Mouse (Mus musculus) layer of hippocampus, adult 9-10 months (tissue): Measurements from ENCODE around the gene Cwc25.

Experiments used
- DNase-seq: peaks from one replicate; pipeline ENCODE4 v3.0.0; 2022; ENCODE audit warnings: low spot score

Gene Cwc25

DNA sequence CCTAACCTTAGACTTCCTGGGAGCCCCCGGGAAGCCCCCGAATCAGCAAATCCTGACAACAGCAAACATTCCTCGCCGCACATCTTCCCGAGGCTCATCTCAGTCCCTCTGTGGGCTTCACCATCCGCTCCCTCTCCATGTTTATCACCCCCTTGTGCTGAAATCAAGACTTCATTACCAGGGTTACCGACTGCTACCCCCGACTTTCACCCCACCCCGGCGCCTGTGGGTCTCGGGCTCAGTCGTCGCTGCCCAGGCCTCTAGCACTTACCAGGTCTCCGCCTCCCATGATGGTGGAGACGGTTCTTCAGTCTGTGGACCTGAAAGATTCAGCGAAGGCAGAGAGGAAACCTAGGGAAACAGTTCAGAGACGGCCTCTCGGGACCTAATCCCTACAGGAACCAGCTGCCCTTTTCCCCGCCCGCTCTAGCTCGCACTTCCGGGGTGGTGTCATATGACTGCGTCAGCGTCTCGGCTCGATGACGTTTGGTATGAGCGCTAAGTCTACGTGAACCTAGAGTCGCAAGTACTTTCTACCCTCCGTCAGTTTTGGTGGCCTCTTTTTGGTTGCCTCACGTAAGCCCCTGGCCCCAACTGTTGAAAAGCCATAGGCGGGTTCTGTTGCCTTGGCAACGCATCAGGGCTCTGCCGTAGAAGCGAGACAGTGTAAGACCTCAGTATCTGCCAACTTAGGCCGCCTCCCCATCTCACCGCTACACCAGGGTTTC is at the start of gene Cwc25:
Cwc25 (minus strand) TSS at position 403 of the 728 bp plus-strand sequence.
- peak; percentile 95 for DNase-seq

DNA sequence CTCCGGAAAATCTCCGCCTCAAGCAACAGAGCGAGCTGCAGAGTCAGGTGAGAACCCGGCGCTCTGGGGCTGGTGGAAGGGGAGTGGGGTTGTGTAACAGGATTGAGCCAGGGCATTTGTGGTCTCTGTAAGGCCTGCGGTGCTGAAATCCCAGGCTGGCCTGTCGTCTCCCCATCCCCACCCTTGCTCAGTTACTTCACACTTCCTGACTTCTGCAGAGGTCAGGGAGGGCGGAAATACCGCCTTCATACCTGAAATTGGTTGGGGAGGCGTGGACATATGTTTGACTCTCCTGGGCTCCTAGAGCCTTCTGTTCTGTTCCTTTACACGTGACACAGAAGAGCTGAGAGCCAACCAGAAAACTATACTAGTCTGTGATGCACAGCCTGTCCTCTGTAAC is 49.4 kb upstream of the Cwc25 start:
- no peak for DNase-seq

DNA sequence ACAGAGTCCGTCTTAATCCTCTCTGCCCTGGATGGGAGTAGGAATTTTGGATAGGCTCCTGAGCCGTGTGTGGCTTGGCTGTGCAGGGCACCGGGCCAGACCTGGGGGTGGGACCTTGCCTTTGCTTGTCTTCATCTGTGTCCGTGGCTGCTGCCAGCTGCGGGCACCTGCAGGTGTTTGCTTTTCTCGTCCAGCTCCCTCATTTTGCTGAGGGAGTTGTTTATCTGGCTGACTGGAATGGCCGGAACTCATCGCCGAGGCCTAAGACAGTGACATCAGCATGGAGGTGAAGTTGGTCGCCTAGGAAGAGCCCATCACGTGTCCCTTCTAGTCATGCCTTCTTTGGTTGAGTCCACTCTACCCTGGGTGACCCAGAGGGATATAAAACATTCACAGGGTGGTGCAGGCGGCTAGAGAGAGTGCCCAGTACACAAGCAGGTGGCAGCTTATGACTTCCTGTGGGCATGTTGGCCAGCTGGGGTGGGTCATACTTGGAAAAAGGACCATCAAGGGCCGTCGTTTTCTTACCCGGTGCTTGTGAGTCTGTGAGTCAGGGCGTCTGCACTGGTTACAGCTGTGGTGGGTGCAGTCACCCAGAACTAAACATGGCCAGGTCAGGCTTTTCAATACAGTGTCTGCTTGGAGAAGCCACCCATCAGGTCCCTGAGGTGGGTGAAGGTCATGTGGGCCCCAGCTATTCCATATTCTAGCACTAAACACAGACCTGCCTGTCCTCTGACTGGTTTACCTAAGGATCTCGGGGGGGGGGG is 47.6 kb upstream of the Cwc25 start:
- no peak for DNase-seq

DNA sequence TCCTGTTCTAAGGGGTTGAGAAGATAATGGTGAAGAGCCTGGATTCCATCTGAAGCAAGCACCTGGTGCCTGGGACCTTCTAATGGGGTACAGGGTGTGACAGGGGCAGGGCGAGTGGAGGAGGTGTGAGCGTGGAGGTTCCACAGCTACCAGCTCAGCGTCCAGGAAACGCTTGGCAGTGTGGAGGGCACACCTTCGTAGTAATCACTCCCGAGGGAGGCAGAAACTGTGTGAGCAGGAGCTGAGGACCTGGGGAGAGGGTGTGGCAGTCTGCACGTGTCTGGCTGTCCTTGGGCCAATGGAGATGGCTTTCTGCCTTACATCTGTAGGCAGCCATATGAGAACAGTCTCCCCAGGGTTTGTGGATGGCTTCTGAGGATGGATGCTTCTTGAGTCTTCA is 46.7 kb upstream of the Cwc25 start:
- no peak for DNase-seq

DNA sequence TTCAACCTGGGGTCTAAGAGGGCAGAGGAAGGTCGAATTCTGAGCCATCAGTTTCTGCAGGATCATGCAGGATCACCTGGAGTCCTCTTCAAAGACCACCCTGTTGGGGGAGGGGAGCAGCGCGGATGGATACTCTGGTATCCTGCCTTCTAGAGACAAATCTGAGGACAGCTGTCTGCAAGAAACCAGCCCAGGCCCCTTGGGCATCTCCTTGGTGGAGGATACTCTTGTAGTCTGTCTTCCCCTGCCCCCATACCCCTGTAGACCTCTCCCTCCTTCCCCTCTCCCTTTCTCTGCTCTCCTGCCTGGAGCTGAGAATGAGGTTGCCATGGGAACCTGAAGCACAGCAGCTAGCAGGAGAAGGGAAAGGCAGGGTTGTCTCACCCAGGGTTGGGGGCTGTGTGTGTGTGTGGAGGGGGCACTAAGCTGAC is 46.1 kb upstream of the Cwc25 start:
- no peak for DNase-seq

DNA sequence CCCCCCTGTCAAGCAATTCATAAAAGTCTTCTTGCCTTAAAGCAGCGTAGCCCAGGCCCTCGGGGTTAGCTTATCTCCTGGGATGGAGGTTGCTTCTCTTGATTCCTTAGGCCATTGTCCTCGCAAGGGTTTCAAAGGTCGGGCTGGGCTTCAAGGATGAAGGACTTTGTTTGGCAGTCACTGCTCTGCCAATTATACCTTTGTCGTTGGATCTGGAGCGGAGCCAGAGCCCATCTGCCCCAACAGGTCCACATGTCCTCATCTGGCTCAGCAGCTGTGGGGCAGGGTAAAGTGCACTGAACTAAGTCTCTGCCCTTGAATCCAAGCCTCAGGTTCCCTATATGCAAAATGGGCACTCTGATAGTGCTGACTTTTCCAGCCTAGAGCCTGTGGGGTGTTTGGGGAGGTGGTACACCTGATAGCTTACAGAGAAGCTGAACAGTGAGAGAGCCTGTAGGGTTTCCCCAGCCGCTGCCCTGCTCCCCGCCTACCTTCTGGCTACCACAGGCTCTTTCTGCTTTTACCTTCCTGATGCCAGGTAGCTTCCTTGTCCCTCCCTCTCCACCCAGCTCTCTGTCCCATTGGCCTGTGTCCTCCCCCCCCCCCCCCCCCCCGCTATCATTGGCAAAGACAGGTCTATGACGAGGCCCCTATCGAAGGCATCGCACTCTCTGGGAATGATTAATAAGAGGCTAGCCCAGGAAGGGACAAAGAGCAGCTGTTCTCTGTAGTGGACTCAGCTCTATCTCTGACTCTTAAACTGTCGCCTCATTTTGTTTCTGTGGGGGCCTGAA is 45.4 kb upstream of the Cwc25 start:
- no peak for DNase-seq

DNA sequence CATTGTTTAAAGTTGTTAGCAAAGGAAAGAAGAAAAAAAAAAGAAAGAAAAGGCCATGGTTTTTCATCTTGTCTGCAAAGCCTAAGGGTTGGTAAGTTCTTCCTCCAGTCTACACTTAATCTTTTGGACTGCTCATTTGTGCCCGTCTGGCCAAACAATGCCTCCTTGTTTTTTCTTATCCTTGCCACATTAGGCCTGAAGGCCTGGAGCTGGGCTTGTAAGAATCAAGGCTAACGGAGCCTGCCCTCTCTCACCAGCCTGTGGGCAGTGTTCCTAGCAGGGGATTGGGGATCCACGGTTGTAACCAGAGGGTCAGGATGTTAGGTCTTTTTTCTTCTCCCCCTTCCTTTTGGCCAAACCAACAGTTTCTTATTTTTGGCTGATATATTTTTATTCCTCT is 44.6 kb upstream of the Cwc25 start:
- no peak for DNase-seq

DNA sequence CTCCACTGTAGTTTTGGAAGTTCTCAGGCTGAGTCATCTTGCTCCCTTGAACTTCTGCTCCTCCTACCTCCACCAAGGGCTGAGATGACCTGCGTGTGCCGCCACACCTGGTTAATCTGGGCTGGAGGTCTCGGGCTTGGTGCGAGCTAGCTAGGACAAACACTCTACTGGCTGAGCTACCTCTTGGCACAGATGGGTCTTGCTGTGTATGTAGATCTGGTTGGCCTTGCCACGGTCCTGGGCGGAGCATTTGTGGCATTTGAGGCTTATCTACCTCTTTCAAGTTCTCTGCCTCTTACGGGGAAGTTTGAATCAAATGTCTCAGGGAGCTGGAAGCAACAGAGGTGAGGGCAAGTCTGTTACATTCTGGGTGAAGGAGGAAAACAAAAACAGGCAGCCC is 44.0 kb upstream of the Cwc25 start:
- no peak for DNase-seq

DNA sequence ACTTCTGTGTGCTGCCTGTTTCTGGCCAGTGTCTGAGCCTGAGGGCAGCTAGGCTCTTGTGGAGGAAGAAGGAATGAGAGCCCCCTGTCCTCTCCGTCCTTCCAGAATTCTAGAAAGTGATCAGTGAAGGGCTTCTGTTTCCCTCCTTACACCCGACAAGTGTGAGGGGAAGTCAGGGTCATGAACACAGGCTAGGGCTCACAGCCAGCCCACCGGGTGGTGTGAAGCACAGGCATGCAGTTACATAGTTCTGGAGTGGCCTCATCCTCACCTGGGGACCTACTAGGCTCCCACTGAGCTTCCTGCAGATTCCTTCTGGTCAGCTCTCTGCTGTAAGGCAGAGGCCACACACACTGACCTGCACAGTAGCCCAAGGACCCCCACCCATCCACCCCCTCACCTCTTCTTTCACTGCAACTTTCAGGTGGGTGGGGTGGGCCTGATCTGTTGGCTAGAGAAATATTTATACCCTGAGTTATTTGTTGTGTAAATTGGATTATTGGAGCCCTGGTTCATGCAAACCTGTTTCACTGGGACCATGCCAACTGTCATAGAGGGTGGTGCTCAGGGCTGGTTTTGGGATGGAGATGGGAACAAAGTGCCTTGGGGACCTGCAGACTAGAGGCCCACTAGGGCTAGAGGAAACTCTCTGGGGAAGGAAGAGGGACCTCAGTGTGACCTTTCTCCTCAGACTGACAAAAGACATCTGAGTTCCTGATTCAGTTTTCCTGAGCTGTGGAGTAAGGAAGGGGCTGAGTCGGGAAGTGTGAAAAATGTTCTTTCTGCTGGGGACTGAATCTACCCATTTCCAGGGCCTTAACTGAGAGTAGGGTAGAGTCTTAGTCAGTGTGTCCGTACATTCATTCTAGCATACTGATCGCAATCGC is 43.1 kb upstream of the Cwc25 start:
- no peak for DNase-seq

DNA sequence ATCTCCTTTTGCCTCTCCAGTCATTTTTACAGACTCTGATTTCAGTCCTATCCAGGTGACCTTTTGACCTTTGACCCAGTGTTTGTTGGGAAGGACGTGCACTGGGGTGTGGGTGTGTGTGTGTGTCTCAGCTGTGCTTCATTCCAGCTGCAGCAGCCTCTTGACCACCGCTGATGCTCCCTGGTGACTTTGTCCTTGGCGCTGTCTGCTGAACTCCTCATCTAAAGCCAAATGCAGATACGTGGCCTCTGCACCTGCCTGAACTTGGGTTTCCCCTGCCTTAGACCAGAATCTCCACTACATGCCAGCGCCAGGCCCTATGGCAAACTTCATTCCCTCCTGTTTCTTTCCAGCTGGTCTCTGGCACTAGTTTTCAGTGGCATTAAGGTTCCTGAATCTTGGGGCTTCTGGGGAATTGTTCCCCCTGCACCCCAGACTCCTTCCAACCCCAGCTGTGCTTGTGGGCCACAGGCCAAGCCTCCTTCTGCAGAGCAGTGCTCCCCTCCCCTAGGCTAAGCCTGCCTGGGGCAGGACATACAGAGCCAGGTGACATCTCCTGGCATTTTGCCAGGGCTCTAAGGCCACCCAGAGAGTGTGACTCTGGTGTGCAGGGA is 42.4 kb upstream of the Cwc25 start:
- DNase-seq: no peak

DNA sequence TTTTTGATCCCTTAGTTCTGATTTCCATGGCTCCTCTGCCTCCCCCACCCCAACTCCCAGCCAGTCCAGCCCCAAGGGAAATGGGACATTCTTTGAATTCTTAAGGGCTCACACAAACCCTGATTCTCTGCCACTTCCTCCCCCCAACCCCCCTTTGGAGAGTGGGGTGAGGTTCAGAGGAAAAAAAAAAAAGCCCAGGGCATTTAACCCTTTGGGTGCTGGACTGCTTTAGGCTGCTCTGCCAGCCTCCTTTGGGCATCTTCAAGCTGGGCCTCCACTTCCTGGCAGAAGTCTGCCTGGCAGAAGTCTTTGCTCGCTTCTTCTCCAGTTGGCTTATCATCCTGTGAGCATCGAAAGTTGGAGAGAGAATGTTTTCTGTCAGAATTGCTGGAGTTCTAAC is 41.7 kb upstream of the Cwc25 start:
- DNase-seq: no peak

DNA sequence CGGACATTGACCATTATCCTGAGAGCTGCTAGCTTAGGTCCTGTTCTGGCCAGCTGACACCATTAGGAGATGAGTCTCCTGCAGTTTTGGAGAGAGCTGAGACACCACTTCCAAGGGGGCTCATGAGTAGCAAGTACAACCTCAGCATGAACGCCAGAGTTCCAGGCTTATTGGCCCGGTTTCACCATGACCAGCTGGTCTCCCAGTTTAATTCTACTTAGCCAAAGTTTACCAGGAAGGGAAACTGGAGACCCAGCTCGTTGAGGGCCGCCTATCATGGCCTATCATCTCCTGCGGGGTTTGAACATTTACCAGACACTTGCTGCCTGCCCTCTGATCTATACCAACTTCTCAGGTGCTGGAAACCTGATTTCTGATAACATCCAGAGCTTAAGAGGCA is 41.3 kb upstream of the Cwc25 start:
- DNase-seq: no peak

DNA sequence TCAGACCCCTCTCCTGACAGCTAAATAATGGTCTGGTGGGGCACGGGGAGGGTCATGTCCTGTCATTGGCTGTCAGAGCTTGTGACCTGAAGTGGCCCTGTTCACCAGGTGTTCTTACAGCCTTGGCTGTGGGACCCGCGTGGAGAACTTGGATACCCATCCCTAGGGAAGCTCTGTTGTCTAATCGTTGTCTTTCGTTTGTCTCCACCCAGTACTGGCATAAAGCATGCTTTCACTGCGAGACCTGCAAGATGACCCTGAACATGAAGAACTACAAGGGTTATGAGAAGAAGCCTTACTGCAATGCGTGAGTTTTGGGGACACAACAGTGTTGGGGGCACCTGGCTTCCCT is 40.2 kb upstream of the Cwc25 start:
- DNase-seq: no peak

DNA sequence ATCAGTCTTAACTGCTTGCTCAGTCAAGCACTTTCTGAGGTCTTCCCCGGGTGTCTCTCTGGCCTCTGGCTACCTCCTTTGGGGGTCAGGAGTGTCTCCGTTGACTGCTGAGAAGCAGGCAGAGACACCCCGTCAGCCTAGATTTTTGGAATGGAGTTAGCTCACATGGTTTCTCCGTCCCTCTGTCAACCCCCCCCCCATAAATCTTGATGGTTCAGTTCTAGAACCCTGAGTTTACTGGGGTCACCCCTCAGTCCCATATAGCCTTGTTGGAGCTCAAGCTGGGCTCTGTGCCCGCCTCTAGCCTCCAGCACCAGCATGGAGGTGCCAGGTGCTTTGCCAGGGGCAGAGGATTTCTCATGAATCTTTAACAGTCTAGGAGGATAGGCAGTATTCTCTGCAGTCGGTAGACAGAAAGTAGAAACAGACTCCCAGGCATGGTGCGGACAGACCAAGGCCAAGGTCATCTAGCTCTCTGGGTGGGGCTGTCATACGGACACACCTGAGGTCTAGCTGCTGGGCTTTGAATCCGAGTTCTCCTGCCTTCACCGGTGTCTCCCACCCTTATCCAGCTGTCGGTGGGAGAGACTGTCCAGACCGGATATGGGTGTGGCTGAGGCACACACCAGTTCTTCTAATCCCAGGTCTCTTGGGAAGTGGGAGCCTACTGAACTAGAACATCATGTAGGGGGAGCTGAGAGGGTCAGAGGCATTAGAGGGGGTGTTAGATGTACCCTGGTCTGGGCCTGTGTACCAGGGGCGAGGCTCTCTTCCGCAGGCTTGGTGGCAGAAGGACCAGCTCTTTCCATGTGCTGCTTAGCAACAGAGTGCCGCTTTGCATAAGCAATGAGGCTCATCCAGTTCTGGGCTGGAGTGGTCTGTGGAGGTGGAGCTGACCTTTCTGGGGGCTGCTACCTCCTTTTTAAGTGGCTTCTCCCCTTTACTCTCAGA is 39.6 kb upstream of the Cwc25 start:
- DNase-seq: no peak

DNA sequence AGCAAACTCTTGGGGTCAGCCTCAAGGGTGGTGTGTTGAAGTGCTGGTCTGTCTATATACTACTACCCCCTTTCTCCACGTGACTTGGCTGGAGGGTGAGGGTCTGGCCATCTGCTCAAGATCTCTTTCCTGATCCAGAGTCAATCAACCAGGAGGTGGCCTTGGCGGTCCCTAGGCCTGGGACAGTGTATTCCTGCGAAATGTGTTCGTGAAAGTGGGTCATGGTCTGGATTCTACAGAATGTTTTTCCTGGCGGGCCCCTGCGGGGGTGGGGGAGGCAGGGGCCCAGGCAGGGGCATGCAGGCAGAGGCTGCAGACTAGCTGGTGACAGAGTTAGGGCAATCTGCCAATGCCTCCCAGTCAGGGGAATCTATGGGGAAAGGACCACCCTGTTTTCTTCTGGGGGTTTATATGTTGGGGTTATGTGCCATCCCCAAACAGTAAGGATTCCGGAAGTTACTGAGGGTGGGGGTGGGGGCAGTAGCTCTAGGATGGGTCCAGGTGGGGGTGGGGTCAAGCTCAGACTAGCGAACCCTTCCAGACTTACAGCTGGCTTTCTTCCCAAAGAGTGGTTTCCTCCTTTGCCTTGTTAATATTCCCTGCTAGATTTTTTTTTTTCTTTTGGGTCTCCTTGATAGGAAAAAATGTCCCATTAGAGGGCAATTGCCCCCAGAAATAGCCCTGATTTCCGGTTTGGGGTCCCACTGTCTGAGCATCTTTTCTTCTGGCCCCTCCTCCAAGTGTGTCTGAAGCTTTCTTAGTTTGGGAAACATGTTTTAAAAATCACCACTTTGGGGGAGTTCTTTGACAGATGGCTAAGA is 38.7 kb upstream of the Cwc25 start:
- DNase-seq: no peak

DNA sequence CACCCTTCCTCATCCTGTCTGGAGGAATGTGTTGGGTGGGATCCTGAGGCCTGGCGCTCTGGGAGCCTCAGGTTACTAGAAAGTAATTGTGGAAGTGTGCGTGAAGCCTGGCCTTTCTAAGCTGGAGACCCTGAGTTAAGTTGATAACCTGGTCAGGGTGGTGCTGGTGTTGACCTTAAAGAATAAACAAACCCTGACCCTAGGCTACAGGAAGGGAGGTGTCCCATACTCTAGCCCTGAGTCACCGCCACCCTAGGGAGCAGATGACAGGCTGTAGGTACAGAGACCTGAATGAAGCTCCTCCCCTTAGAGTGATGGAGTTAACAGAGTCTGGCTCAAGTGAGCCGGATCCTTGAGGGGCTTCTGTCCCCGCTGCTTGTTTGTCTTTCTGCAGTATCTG is 37.5 kb upstream of the Cwc25 start:
- DNase-seq: no peak

DNA sequence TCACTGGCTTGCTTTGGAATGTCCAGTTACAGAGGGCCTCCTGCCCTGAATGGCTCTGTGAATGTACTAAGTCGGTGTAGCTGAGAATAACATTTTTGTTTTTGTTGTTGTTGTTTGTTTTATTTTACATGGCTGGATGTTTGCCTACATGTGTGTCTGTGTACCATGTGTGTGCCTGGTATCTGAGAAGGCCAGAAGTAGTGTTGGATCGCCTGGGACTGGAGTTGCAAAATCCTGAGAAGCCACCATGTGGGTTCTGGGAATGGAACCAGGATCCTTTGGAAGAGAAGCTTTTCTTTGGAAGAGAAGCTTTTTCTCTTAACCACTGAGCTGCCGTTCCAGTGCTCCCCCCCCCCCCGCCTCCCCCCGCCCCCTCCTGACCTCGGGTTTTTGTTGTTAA is 36.1 kb upstream of the Cwc25 start:
- DNase-seq: no peak

DNA sequence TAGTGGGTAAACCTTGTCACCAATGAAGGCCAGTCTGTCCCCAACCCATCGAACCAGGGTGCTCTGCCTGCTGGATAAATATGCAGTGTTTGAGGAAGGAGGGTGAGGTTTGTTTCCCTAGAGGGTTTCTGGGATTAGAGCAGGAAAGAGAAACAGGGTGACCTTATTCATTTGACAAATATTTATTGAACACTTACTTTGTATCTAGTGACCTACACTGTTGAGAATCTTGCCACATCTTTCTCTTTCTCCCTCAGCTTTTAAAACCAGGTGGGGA is 35.8 kb upstream of the Cwc25 start:
- DNase-seq: no peak

DNA sequence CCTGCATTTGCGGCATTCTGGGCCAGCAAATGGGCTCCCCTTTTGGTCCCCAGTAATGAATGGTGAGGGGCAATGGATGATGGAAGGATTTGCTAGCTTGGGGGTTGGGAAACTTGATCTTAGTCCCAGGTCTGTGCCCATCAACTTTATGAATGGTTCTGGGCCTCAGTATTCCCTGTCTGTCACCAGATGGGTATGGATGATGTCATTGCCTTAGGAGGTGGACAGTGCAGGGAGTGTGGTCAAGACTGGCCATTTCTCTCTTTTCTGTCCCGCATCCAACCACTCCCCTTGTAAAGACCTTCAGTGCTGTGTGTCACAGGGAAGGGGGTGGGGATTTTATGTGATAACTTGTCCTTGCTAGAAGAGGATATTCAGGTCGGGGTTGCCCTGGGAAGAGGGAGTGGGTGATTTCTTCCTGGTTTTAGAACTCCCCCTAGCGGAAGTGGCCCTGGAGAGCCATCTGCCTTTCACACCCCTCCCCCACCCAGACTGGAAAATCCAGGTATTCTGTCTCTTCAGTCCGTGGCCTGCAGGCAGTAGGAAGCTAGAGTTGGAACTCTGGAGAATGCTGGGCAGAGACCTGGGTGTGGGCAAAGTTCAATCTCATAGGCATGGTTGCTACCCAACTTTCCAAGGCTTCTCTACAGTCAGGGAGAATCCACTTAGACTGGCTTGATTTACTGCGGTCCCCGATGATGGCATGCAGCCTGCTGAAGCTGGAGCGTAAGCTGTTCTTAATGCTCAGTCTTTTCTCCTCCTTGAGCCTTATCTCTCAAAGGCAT is 35.2 kb upstream of the Cwc25 start:
- no peak for DNase-seq
